Mouse (Mus musculus): ENCODE results near the gene Rngtt. TPM values are rescaled to one million over a fixed set of nuclear protein-coding genes. Genes with fewer than 3 reads are reported as not detected.
"Not testable (repeated sequence)": the region's sequence is repeated elsewhere in the genome, so short reads cannot be mapped to it uniquely, and the experiment has no call there.

Rngtt gene
- polyA plus RNA-seq, 1 experiment from 2014 or later, result 21.0 TPM

DNA sequence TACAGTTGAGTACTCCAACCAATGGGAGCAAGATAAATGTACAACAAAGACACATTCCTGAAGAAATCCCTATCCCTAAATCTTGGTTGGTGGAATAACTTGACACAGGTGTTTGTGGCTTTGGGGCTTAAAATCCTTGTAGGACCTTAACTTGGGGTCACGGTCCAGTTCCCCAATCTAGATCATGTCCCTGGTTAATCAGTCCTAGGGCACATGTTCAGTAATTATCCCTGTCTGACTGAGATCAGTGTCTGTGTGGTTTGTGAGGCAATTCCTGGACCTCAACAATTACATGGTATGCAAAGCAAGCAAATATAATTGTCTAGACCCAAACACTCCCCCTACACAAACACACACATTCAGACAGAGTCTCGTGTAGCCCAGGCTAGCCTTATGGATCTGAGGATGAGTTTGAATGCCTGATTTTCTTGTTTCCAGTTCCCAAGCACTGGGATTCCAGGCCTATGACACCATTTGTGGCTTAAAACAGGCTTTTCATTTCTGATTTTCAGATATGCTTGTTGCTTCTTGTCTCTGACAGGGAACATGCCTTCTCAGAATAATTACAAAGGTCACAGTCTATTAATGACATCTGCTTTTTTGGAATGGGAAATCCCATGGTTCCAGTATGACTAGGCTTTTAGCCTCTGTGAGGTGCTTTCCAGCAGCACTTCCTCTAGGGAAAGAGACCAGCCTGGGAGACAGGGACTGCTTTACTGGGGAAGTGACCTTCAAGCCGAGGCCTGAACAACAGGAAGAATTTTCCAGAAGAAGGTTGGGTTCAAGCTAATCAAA lies 28.0 kb upstream of the Rngtt start:
- H3K4me1 ChIP-seq (ENCODE audit: control insufficient read depth, insufficient read depth, low read length), result no peaks in the 10 kb centered on the region
- H3K4me3 ChIP-seq (ENCODE audit: low read depth, low read length), result no peak overlapping the region
- no peak for DNase-seq (ENCODE audit: low spot score)
- no peaks in the 10 kb centered on the region for H3K9me3 ChIP-seq (replicated peaks; ENCODE audit: control insufficient read depth, low read length)
- WGBS, result 85% methylated on average over 3 of the region's 3 CpGs
- H3K36me3 ChIP-seq (ENCODE audit: control insufficient read depth, insufficient read depth, low read length), result no peaks in the 10 kb centered on the region
- H3K4me2 ChIP-seq (ENCODE audit: low read length), result no peak overlapping the region
- ATAC-seq, result no peak
- H3K9ac ChIP-seq (ENCODE audit: low read length), result no peak overlapping the region
- H3K27ac ChIP-seq (ENCODE audit: low read depth, low read length), result no peak overlapping the region
- no peaks in the 10 kb centered on the region for H3K27me3 ChIP-seq (replicated peaks; ENCODE audit: control insufficient read depth, insufficient read depth, low read length)

GRCm38 (mm10) chr4:33284083-33284880 lies 25.8 kb upstream of the Rngtt start:
- ATAC-seq (no peak), DNase-seq (ENCODE audit: low spot score) (no peak)
- H3K4me2 ChIP-seq (ENCODE audit: low read length), result no peak overlapping the region
- no peaks in the 10 kb centered on the region for H3K9me3 ChIP-seq (replicated peaks; ENCODE audit: control insufficient read depth, low read length)
- no peak overlapping the region for H3K9ac ChIP-seq (ENCODE audit: low read length)
- no peaks in the 10 kb centered on the region for H3K4me1 ChIP-seq (ENCODE audit: control insufficient read depth, insufficient read depth, low read length)
- WGBS, result 92% methylated on average over 5 of the region's 5 CpGs
- H3K4me3 ChIP-seq (ENCODE audit: low read depth, low read length), result no peak overlapping the region
- no peaks in the 10 kb centered on the region for H3K27me3 ChIP-seq (replicated peaks; ENCODE audit: control insufficient read depth, insufficient read depth, low read length)
- no peaks in the 10 kb centered on the region for H3K36me3 ChIP-seq (ENCODE audit: control insufficient read depth, insufficient read depth, low read length)
- H3K27ac ChIP-seq (ENCODE audit: low read depth, low read length), result no peak overlapping the region

DNA sequence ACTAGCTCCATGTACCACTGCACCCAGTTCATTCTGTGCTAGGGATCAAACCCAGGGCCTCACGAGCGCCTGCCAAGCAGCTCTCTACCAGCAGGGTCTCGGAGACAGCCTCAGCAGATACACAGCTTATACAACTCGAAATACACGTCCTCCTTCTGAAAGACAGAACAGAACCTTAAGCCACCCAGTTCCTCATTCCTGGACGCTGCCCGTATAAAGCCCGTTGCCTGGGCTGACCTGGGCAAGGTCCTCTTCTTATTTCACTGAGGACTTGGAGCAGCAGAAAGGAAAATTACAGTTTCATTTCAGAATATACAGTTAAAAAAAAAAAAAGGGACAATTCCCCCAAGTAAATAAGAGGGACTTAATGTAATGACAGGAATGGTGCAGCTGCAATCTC lies 24.7 kb upstream of the Rngtt start:
- H3K9ac ChIP-seq (ENCODE audit: low read length), result no peak overlapping the region
- H3K27ac ChIP-seq (ENCODE audit: low read depth, low read length), result no peak overlapping the region
- ATAC-seq, result no peak
- H3K4me3 ChIP-seq (ENCODE audit: low read depth, low read length), result no peak overlapping the region
- 86% methylated on average over 8 of the region's 8 CpGs for WGBS
- H3K4me1 ChIP-seq (ENCODE audit: control insufficient read depth, insufficient read depth, low read length), result no peaks in the 10 kb centered on the region
- no peaks in the 10 kb centered on the region for H3K9me3 ChIP-seq (replicated peaks; ENCODE audit: control insufficient read depth, low read length)
- no peaks in the 10 kb centered on the region for H3K27me3 ChIP-seq (replicated peaks; ENCODE audit: control insufficient read depth, insufficient read depth, low read length)
- no peak overlapping the region for H3K4me2 ChIP-seq (ENCODE audit: low read length)
- no peaks in the 10 kb centered on the region for H3K36me3 ChIP-seq (ENCODE audit: control insufficient read depth, insufficient read depth, low read length)
- no peak for DNase-seq (ENCODE audit: low spot score)

DNA sequence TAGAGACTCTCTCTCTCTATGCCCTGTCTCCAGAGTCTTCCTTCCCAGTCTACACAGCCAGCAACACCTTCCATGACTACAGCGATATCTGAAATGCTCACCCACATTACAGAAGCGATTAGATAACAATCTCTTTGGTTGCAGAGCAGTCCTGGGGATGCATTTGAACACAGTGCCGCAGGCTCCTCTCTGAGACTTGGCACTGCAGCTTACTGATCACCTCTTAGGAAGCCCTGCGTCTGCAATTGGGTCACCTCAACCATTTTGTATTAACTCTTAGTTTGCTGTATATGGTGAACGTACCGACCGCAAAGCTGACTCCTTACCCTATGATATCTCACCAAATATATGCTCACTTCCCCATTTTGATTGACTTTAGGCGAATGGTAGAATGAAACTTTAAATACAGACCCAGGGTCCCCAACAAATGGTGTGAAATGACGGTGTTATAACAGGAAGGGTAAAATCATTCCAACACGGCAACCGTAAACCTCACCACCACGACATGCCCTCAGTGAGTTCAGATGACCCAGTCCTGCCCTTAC lies 20.9 kb upstream of the Rngtt start:
- no peaks in the 10 kb centered on the region for H3K27me3 ChIP-seq (replicated peaks; ENCODE audit: control insufficient read depth, insufficient read depth, low read length)
- H3K4me3 ChIP-seq (ENCODE audit: low read depth, low read length), result no peak overlapping the region
- H3K9me3 ChIP-seq (replicated peaks; ENCODE audit: control insufficient read depth, low read length), result no peaks in the 10 kb centered on the region
- H3K27ac ChIP-seq (ENCODE audit: low read depth, low read length), result no peak overlapping the region
- no peaks in the 10 kb centered on the region for H3K4me1 ChIP-seq (ENCODE audit: control insufficient read depth, insufficient read depth, low read length)
- no peak overlapping the region for H3K9ac ChIP-seq (ENCODE audit: low read length)
- DNase-seq (ENCODE audit: low spot score) (no peak), ATAC-seq (no peak)
- H3K36me3 ChIP-seq (ENCODE audit: control insufficient read depth, insufficient read depth, low read length), result no peaks in the 10 kb centered on the region
- WGBS, result 90% methylated on average over 12 of the region's 12 CpGs
- no peak overlapping the region for H3K4me2 ChIP-seq (ENCODE audit: low read length)

GRCm38 (mm10) chr4:33290002-33290401 lies 20.1 kb upstream of the Rngtt start, which contains the start of gene Pnrc1:
Gene Pnrc1 (minus strand): TSS chr4:33290163.
- no peak within 1 kb of the TSS for H3K4me2 ChIP-seq (ENCODE audit: low read length)
- H3K4me1 ChIP-seq (ENCODE audit: control insufficient read depth, insufficient read depth, low read length), result no peaks in the 10 kb centered on the region
- 63% methylated on average over 3 of the region's 3 CpGs for WGBS
- no peak for DNase-seq (ENCODE audit: low spot score)
- no peaks in the 10 kb centered on the region for H3K27me3 ChIP-seq (replicated peaks; ENCODE audit: control insufficient read depth, insufficient read depth, low read length)
- H3K36me3 ChIP-seq (ENCODE audit: control insufficient read depth, insufficient read depth, low read length), result no peaks in the 10 kb centered on the region
- H3K4me3 ChIP-seq (ENCODE audit: low read depth, low read length), result no peak within 1 kb of the TSS
- no peak for ATAC-seq
- no peak within 1 kb of the TSS for H3K27ac ChIP-seq (ENCODE audit: low read depth, low read length)
- H3K9me3 ChIP-seq (replicated peaks; ENCODE audit: control insufficient read depth, low read length), result no peaks in the 10 kb centered on the region
- H3K9ac ChIP-seq (ENCODE audit: low read length), result no peak within 1 kb of the TSS

- Histone ChIP-seq H3K4me2 (ENCODE audit: low read length) (no peak overlapping the region), H3K9me3 (replicated peaks; ENCODE audit: control insufficient read depth, low read length) (no peaks in the 10 kb centered on the region), H3K36me3 (ENCODE audit: control insufficient read depth, insufficient read depth, low read length) (no peaks in the 10 kb centered on the region), H3K9ac (ENCODE audit: low read length) (no peak overlapping the region), H3K27me3 (replicated peaks; ENCODE audit: control insufficient read depth, insufficient read depth, low read length) (no peaks in the 10 kb centered on the region), H3K27ac (ENCODE audit: low read depth, low read length) (no peak overlapping the region), H3K4me3 (ENCODE audit: low read depth, low read length) (no peak overlapping the region), H3K4me1 (ENCODE audit: control insufficient read depth, insufficient read depth, low read length) (no peaks in the 10 kb centered on the region)
- DNase-seq (ENCODE audit: low spot score) (no peak), ATAC-seq (no peak)
- 57% methylated on average over 4 of the region's 4 CpGs for WGBS
These were observed 19.2 kb upstream of the Rngtt start for GRCm38 (mm10) chr4:33290878-33291277.

DNA sequence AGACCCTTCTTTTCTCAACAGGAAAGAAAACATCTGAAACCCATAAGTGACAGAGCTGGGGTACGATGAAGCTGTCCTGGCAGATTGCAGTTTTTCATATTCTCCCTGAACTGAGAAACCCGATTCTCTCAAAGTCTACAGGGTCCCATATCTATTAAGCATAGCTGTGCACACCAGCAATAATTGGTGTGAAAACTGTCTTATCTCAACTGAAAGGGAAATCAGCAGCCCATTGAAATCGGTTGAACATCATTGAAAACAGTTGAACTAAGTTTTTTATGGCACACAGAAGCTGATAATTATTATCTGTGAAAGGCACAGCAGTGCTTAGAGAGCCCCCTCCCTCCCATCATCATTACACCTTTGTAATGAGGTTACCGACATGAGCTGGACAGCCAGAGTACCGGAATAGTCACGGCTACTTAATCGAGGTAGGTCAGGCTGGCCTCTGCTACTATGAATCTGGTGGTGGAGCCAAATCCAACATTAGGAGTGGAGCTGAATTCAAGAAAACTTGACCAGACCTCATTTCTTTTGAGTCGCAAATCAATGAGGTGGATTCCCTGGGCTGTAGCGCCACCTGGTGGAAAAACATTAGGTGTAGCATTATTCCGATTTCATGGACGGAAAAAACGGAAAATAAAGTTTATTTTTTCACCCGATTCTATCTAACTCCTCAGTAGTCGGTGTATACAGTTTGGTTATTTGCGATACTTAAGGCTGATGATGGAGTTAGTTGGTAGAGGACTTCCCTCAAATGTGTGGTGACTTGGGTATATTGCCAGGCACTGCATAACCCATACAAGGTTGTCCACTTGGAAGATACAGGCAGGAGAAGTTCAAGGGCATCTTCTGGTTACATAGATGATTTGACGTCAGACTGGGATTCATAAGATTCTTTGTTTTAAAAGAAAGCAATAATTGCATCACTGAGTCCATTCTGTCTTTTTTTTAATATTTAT lies 17.4 kb upstream of the Rngtt start:
- no peaks in the 10 kb centered on the region for H3K27me3 ChIP-seq (replicated peaks; ENCODE audit: control insufficient read depth, insufficient read depth, low read length)
- H3K4me3 ChIP-seq (ENCODE audit: low read depth, low read length), result no peak overlapping the region
- no peak overlapping the region for H3K9ac ChIP-seq (ENCODE audit: low read length)
- no peaks in the 10 kb centered on the region for H3K4me1 ChIP-seq (ENCODE audit: control insufficient read depth, insufficient read depth, low read length)
- H3K27ac ChIP-seq (ENCODE audit: low read depth, low read length), result no peak overlapping the region
- H3K9me3 ChIP-seq (replicated peaks; ENCODE audit: control insufficient read depth, low read length), result no peaks in the 10 kb centered on the region
- DNase-seq (ENCODE audit: low spot score), result peak; percentile 89
- 24% methylated on average over 16 of the region's 16 CpGs for WGBS
- H3K36me3 ChIP-seq (ENCODE audit: control insufficient read depth, insufficient read depth, low read length), result no peaks in the 10 kb centered on the region
- H3K4me2 ChIP-seq (ENCODE audit: low read length), result no peak overlapping the region
- ATAC-seq, result peak; percentile 60; the same call in 1 of the 2 replicates

- H3K9ac ChIP-seq (ENCODE audit: low read length); H3K9me3 ChIP-seq (replicated peaks; ENCODE audit: control insufficient read depth, low read length); ATAC-seq; H3K36me3 ChIP-seq (ENCODE audit: control insufficient read depth, insufficient read depth, low read length); H3K4me2 ChIP-seq (ENCODE audit: low read length); H3K27ac ChIP-seq (ENCODE audit: low read depth, low read length); H3K4me1 ChIP-seq (ENCODE audit: control insufficient read depth, insufficient read depth, low read length); DNase-seq (ENCODE audit: low spot score); H3K4me3 ChIP-seq (ENCODE audit: low read depth, low read length); H3K27me3 ChIP-seq (replicated peaks; ENCODE audit: control insufficient read depth, insufficient read depth, low read length): not testable (repeated sequence)
- 35% methylated on average over 6 of the region's 6 CpGs for WGBS
These were observed 9.0 kb upstream of the Rngtt start for GRCm38 (mm10) chr4:33300891-33301665.
